Mouse (Mus musculus) layer of hippocampus, adult 8-10 months (tissue): ENCODE measurements around the gene Gpr26. TPM values are rescaled to one million over a fixed set of nuclear protein-coding genes. Genes with fewer than 3 reads are reported as not detected.

Source experiments
- DNase-seq, 2 experiments: peaks; one replicate each; pipeline ENCODE4 v3.0.0; 2022; ENCODE audit warnings: low spot score in 2 of 2
- total RNA-seq, 4 experiments: library from RNA; stranded (reverse); gene quantifications; 2 replicates each; pipeline ENCODE4 v1.2.4; 2022

The Gpr26 gene
- total RNA-seq: 10 to 100 TPM; 55.4 to 68.6 (median 60.9) TPM

GRCm38 (mm10) chr7:131966023-131966915 is at the start of gene Gpr26:
Gpr26 (plus strand) TSS chr7:131966460.
- DNase-seq: peak; percentile 33 to 51

- no peak for DNase-seq
Observed at GRCm38 (mm10) chr7:131917384-131917783, 48.9 kb upstream of the Gpr26 start.

GRCm38 (mm10) chr7:131927288-131928050 is 38.8 kb upstream of the Gpr26 start:
- DNase-seq: no peak

GRCm38 (mm10) chr7:131937611-131938010 is 28.6 kb upstream of the Gpr26 start:
- DNase-seq: no peak

- no peak for DNase-seq
Observed at GRCm38 (mm10) chr7:131951131-131951530, 15.1 kb upstream of the Gpr26 start.

GRCm38 (mm10) chr7:131953402-131953801 is 12.9 kb upstream of the Gpr26 start:
- DNase-seq: no peak

- no peak for DNase-seq
Observed at GRCm38 (mm10) chr7:131958705-131959104, 7.6 kb upstream of the Gpr26 start.

- no peak for DNase-seq
Observed at GRCm38 (mm10) chr7:131960551-131960950, 5.7 kb upstream of the Gpr26 start.

GRCm38 (mm10) chr7:131966916-131967494 is 745 bp downstream of the Gpr26 start:
- DNase-seq: peak in 1 of 2 experiments; percentile 39

GRCm38 (mm10) chr7:131970255-131970654 is 4.0 kb downstream of the Gpr26 start:
- DNase-seq: no peak

GRCm38 (mm10) chr7:131975867-131976266 is 9.6 kb downstream of the Gpr26 start:
- DNase-seq: no peak

GRCm38 (mm10) chr7:131978609-131979008 is 12.3 kb downstream of the Gpr26 start:
- DNase-seq: no peak

- no peak for DNase-seq
Observed at GRCm38 (mm10) chr7:131989056-131989455, 22.8 kb downstream of the Gpr26 start.

GRCm38 (mm10) chr7:131992226-131992625 is 26.0 kb downstream of the Gpr26 start:
- DNase-seq: no peak

GRCm38 (mm10) chr7:131992873-131993272 is 26.6 kb downstream of the Gpr26 start:
- DNase-seq: no peak

- peak; percentile 33 to 35 for DNase-seq
Observed at GRCm38 (mm10) chr7:132005996-132006696, 39.9 kb downstream of the Gpr26 start.

- DNase-seq: no peak
Observed at GRCm38 (mm10) chr7:132009002-132009401, 42.7 kb downstream of the Gpr26 start.

- peak; percentile 34 to 58 for DNase-seq
Observed at GRCm38 (mm10) chr7:132012969-132013679, 46.9 kb downstream of the Gpr26 start.

GRCm38 (mm10) chr7:132013970-132014369 is 47.7 kb downstream of the Gpr26 start:
- no peak for DNase-seq

- DNase-seq: no peak
Observed at GRCm38 (mm10) chr7:132015193-132015592, 48.9 kb downstream of the Gpr26 start.

GRCm38 (mm10) chr7:132015933-132016332 is 49.7 kb downstream of the Gpr26 start:
- no peak for DNase-seq
